Mouse (Mus musculus): ENCODE measurements around the gene Dock9.
A peak's percentile ranks its signal among the peaks of the same experiment; 100 is the strongest.

The Dock9 gene

GRCm38 (mm10) chr14:121791112-121791511, 6.5 kb downstream of the Dock9 start:
- DNase-seq: no peak

- DNase-seq: no peak
These were observed 8.4 kb downstream of the Dock9 start for GRCm38 (mm10) chr14:121789273-121789672.

- no peak for DNase-seq
These were observed 9.2 kb downstream of the Dock9 start for GRCm38 (mm10) chr14:121788451-121788850.

GRCm38 (mm10) chr14:121787430-121787829, 10.2 kb downstream of the Dock9 start:
- peak in 1 of 2 experiments; percentile 40 for DNase-seq

GRCm38 (mm10) chr14:121786900-121787299, 10.7 kb downstream of the Dock9 start:
- DNase-seq: no peak

GRCm38 (mm10) chr14:121785394-121785793, 12.2 kb downstream of the Dock9 start:
- DNase-seq: no peak

GRCm38 (mm10) chr14:121780942-121781531, 16.6 kb downstream of the Dock9 start:
- peak; percentile 48 to 62 for DNase-seq

- peak in 1 of 2 experiments; percentile 33 for DNase-seq
These were observed 17.3 kb downstream of the Dock9 start for GRCm38 (mm10) chr14:121780144-121780913.

GRCm38 (mm10) chr14:121779620-121780019, 18.0 kb downstream of the Dock9 start:
- DNase-seq: no peak

- DNase-seq: no peak
These were observed 20.3 kb downstream of the Dock9 start for GRCm38 (mm10) chr14:121777279-121777831.

GRCm38 (mm10) chr14:121776749-121777148, 20.9 kb downstream of the Dock9 start:
- peak; percentile 22 to 36 for DNase-seq

- DNase-seq: no peak
These were observed 35.6 kb downstream of the Dock9 start for GRCm38 (mm10) chr14:121762021-121762452.

- no peak for DNase-seq
These were observed 37.2 kb downstream of the Dock9 start for GRCm38 (mm10) chr14:121760403-121760802.

- DNase-seq: no peak
These were observed 43.5 kb downstream of the Dock9 start for GRCm38 (mm10) chr14:121754110-121754509.

GRCm38 (mm10) chr14:121752686-121753426, 44.8 kb downstream of the Dock9 start:
- peak in 1 of 2 experiments; percentile 18 for DNase-seq

- no peak for DNase-seq
These were observed 48.0 kb downstream of the Dock9 start for GRCm38 (mm10) chr14:121749606-121750005.

- no peak for DNase-seq
These were observed 48.6 kb downstream of the Dock9 start for GRCm38 (mm10) chr14:121749084-121749483.

GRCm38 (mm10) chr14:121747360-121747759, 50.3 kb downstream of the Dock9 start:
- no peak for DNase-seq

GRCm38 (mm10) chr14:121743787-121744417, 53.7 kb downstream of the Dock9 start:
- no peak for DNase-seq

GRCm38 (mm10) chr14:121738431-121739403, 58.9 kb downstream of the Dock9 start:
- no peak for DNase-seq

GRCm38 (mm10) chr14:121737277-121737676, 60.4 kb downstream of the Dock9 start:
- no peak for DNase-seq
